Mouse (Mus musculus): Measurements from ENCODE around the gene 4933425L06Rik.
A peak's percentile ranks its signal among the peaks of the same experiment; 100 is the strongest.

Gene 4933425L06Rik

DNA sequence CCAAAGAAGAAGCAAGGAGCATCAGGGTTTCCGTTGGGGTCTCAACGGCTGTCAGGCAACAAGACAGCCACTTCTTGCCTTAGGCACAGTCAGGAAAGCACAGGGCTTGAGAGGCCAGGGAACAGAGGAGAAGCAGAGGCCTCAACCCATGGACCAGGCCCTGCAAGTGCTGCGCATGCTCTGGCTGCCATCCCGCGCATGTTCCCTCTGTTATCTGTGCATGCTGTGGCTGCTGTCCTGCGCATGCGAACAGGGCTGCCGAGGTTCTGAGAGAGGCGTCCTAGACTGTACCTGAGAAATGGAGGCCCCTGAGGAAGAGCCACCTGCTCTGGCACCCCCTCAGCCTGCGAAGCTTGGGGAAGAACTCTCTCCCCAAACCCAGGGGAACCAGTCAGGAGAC is at the start of gene 4933425L06Rik:
Gene 4933425L06Rik, plus strand, starts transcription at position 261 of the 400 bp plus-strand sequence.
- DNase-seq: no peak

DNA sequence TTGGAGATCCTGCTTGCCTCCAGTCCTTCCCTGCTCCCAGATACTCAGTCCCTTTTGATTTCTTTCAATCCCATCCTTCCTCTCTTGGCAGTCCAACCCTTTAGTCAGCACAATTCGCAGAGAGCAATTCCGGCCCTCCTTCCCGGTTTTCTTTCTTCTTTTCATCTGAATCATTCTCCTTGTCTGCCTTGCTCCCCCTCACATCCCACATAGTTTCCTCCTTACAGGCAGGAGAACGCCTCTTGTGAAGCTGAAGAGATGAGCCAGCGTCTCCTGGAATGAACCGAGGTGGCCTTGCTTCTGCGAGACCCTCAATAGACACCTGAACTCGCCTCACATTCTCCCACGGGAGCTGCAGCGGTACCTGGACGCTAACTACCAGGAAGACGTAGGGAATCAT is 44.1 kb upstream of the 4933425L06Rik start:
- no peak for DNase-seq

DNA sequence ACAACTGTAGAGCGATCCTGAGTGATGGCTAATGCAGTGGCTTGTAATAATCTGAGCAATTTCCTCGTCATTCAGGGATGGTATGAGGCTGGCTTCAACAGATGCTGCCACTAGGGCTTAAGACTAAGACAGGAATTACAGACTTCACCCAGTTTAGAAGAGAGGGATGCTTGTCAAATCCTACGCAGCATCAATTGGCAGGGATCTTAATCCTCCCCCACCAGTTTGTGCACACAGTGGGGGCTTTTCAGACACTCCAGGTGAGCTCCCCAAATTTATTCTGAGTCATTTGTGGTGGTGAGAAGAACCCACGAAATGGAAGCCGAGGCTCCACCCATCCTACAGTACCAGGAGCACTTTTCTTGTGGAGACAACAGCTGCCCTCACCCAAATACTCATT is 43.6 kb upstream of the 4933425L06Rik start:
- DNase-seq: no peak

DNA sequence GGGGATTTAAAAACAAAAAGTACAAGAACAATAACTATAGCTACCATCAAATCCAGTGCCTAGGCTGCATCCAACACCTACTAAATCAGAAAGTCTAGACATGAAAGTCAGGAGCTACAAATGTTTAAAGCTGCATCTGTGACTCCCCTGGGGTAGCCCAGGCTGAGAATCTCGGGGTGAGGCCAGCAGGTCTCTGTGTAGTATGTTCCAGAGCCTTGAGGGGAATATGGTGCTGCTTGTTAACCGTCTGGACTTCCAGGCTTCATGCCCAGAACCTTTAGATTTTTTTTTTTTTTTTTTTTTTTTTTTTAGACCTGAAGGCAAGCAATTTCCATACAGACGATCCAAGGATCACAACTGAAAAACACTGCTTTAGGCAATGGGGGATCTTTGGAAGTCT is 38.0 kb upstream of the 4933425L06Rik start:
- DNase-seq: peak; percentile 36 to 53

DNA sequence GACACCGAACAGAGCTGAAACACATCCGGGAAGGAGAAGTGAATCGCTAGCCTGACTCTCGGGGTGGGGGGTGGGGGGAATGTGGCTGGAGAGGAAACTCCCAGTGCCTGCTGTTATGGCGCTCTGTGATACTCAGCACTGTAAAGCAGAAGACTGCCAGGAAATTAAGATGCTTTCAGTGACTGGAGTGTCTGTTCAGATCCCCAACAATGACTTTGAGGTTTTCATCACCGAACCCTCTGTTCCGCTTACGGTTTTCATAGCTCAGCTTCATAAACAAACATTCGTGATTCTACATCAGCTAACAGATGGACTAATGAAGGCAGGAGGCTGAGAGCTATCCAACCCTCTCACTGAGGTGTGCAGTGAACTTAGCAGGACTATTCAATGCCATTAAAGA is 34.5 kb upstream of the 4933425L06Rik start:
- peak; percentile 23 to 29 for DNase-seq

DNA sequence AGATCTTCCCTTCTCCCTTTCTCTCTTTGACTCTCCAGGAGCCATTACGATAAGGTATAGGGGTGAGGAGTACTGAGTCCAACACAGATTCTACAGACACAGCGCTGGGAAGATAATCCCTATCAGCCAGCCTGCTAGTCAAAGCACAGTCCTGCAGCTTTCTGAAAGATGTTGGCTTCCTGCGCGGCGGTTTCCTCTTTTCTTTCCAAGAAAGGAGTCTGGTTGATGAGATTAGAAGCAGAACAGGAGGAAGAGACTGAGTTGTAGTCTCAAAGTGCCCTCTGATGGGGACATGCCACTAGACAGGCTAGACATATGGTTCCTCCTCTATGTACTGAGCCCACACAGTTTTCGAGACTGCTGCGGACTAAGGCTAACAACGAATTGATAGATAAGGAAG is 33.3 kb upstream of the 4933425L06Rik start:
- DNase-seq: peak; percentile 66 to 68

DNA sequence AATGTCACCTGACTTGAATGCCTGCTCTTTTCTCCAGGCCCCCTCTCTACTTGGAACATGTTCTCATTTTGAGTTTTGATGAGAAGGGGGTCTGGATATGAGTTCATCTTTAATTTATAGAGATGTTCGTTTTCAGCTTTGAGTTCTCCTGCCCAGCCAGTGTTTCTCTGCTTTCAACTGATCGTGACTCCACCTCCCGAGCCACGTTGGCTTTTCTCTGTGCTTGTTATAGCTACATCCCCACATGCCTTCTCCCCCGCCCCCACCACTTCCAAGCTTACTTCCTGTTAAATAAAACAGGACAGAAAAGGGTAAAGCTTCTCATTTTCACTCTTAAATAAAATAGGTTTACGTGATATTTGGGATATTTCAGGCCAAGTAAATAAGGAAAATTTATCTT is 30.5 kb upstream of the 4933425L06Rik start:
- peak; percentile 34 to 39 for DNase-seq

DNA sequence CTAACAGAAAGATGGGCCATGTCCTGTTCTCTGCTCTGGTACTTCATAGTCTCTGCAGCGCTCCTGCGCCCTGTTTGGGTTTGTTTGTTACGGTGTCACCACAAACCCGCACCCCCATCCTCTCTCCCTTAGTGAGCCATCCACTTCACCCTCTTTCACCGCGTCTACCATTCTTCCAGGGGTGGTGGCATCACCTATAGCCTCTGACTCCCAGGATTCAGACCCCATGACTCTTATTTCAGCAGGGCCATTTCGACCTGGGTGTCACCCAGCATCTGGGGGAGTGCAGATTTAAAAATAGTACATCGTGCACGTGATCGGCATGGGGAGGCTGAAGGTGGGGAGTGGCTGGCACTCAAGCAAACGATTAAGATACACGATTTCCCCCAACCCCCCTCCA is 28.3 kb upstream of the 4933425L06Rik start:
- peak; percentile 59 to 60 for DNase-seq

DNA sequence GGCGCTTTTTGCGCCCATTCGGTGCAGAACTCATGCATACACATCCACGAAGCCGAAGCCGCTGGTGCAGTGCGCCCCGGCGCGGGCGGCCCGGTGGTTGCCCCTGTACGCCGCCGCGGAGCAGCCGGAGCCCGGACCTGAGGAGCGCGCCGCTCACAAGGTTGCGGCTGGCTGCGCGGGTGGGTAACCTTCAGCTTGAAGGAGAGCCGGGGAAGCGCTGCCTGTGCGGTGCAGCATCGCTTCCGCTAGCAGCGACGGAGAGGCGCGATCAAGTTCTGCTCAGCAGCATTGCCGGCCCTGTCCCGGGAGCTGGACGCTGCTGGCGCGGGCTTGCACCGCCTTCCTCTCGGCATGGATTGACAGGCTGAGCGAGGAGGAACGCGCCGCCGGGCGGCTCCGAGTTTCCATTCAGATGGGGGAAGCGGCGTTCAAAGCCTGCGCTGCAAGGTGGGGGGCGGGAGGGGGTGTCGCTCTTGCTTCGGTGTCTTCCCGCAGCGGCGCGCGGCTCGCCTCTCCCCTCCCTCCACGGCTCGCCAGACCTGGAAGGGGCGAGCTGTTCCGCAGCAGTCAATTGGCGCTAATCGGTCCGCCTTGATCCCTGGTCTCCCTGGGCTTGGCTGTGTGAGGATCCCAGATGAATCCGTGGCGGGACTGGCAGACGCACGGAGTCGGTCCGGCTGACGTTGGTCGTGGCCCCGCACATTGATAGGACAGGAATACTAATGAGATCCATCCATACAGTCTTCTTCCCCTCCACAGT is 27.6 kb upstream of the 4933425L06Rik start, which contains the start of gene Rgs7bp:
Gene Rgs7bp, minus strand, starts transcription at position 750 of the 760 bp plus-strand sequence.
- DNase-seq: peak; percentile 84 to 87

DNA sequence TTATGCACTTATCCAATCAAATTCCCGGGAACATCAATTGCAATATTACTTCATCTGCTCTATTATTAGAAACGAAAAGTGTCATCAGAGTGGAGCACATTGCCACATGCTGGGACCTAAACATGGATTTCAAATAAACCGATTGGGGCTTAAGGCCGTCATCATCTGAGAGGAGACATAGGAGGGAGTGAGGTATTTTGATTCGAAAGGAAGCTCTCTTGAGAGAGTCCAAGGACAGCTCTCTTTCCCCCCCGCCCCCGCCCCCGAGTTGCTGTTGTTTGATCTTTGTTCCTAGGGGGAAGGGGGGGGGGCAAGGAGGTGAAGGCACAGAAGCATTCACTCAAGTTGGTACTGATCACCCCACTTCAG is 27.0 kb upstream of the 4933425L06Rik start:
- DNase-seq: no peak

DNA sequence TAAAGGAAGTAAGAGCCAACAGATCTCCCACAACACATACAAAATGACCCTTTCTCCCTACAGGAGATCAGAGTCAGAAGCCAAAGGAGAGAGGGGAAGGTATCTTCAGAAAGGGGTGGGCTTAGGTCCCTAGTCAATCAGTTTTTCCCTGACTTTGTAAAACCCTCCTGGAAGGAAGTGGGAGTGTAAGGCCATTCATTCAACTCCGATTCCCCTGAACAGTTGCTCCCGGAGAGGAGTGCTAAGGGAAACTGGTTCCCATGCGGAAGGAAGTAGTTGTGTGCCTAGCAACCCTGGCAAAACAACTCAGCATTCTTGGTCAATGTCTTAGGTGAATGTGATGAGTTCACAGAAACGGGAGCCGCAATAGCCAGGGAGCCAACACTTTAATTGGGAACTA is 26.5 kb upstream of the 4933425L06Rik start:
- no peak for DNase-seq

DNA sequence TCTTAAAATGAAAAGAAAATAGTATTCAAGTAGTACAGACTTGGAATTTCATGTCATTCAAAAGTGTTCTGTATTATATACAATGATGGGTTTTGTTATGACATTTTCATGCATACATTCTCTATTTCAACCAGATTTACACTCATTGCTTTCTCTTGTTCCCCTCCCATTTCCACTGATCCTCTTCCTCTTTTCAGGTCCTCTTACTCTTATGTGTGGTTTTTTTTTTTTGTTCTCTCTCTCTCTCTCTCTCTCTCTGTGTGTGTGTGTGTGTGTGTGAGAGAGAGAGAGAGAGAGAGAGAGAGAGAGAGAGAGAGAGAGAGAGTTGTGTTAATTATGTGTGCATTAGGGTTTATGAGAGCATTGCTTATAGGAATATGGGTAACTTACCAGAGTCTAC is 15.8 kb upstream of the 4933425L06Rik start:
- no peak for DNase-seq

DNA sequence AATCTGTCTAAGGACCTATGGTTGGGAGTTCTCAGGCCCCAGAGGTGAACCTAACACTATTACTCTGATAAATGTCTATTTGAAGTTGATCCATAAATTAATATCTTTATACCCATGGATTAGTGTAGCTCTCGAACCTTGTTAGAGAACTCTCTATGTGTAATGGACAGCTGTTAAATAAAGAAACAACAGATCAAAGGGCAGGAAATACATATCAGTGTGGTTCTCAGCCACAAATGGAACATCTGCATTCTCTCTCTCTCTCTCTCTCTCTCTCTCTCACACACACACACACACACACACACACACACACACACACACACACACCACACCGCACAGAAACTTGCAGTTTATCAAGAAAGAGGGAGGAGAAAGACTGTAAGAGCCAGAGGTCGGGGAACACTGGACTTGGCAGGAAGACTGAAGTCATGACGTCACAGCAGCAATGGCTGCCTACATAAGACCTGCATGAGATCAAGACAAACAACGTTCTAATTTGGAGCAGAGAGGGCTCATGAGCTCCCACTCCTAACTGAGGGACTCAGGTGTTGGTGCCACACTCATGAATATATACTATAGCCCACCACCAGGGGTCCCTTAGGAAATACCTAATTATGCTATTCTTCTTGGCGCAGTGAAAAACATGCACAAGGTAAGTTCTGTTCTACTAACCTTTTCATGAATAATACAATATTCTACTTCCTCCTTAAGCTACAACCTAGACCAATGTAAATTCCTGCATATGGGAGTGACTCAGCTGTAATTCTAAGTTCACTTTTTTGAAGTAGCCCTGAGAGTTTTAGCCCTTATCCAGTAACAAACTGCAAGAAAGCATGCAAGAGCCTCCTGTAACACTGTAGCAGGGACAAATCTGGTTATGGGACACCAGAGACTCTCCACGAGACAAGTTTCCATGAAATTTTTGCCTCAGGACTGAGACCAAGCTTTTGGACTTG is 14.8 kb upstream of the 4933425L06Rik start:
- DNase-seq: no peak

DNA sequence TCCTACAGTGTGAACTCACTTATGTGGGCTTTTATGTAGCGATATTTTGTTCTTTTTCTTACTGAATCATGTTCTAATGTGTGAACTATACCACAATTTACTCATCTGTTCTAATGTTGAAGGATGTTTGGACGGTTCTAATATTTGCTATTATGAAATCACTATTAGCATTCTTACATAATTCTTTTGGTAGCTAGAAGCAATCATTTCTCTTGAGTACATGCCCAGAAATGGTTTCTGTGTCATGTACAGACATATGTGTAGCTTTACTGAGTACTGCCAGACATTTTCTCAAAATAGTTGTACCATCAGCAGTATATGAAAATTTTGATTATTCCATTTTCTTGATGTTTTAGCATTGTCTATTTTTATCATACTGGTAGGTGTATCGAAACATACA is 7.4 kb downstream of the 4933425L06Rik start:
- no peak for DNase-seq

DNA sequence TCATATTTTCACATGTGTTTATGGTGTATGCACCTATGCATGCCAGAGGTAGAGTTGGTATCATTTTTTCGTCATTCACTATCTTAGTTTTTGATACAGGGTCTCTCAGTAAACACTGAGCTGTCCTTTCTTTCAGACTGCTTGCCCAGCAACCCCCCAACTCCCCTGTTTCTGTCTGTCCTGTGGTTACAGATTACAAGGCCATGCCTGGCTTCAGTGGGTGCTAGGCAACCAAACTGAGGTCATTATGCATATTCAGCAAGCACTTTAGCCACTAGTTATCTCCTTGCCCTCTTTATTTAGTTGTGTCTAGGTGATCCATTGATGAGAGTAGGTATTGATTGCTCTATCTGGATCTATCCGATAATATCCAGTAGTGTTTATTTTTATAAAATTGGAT is 14.4 kb downstream of the 4933425L06Rik start:
- DNase-seq: no peak

DNA sequence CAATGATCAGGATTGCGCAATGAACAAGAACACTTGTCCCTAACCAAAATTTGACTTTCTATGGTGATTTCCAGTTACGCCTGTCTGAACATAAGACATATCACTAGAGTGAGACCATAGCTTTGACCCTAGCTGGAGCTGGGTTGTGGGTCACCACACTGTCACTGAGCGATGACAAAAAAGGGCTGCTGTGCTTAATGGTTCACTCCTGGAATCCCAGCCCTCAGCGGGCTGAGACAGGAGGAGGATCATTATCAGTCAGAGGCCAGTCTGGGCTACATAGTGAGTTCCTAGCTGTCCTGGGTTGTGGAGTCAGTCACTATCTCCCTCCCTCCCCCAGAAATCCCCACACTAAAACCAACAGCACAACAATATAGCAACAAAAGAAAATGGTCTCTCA is 18.8 kb downstream of the 4933425L06Rik start:
- no peak for DNase-seq

DNA sequence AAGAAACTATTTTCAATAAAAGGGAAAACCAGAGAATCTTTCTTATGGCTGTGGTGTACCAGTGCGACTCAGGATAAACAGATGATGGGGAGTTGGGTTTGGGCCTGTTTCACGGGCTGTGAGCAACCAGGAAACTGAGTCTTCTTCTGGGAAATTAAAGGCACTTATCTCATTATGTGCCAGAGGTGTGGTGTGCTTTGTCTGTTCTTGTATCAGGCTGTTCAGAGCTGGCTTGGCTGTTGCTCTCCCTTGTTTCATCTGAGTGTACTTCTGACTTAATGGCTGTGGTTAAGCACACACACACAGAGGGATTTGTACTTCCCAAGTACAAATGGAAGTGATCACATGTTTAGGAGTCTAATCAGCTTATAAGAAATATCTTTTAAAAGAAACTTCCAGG is 22.5 kb downstream of the 4933425L06Rik start:
- no peak for DNase-seq

DNA sequence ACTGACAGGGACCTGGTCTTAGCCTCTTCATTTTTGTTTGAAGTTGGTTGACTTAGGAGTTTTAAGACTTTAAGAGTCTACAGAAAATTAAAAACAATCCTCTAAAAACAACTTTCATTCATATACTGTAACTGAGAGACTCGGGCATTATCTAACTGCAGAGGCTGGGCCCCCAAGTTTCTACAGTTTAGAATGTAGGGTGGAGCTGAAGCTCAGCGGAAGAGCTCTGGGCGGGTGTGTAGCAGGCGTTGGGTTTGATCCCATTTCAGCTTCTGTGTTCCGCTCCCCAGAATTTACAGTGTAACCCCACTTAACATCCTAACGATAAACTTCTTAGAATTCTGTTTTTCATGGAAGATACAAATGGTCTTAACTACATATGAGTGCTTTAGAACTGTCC is 29.7 kb downstream of the 4933425L06Rik start:
- no peak for DNase-seq

DNA sequence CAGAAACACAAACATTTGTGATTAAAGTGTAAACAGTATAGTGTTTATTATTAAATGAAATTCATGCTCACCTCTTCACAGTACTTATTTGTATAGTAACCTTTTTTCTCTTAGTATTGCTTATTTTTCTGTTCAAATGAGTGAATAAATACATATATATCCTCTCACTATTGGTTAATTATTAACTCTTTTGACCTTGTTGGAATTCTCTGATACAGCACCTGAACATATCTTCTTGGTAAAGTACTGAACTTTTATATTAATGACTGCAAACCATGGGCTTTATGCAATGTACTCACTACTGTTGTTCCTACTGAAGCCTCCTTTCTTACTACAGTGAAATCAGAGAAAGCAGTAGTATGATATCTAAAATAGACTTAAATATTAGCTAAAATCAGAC is 39.7 kb downstream of the 4933425L06Rik start:
- no peak for DNase-seq

DNA sequence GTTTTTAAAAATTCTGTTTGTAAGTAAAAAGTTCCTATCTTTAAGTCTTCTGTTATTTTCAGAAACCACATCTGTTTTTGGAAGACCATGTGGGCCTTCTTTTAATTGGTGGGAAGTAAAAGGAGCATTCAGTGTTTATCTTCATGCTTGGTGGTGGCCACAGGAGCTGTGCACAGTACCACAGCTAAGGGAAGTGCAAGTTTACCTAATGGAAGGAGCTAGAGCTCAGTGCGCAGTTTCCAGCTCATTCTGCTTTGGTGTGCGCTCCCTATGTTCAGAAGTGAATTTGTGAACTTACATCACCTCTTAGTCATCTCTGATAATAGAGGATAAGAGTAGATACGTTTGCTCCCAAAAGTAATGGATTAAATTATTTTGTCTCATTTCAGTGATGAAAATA is 40.2 kb downstream of the 4933425L06Rik start:
- no peak for DNase-seq

DNA sequence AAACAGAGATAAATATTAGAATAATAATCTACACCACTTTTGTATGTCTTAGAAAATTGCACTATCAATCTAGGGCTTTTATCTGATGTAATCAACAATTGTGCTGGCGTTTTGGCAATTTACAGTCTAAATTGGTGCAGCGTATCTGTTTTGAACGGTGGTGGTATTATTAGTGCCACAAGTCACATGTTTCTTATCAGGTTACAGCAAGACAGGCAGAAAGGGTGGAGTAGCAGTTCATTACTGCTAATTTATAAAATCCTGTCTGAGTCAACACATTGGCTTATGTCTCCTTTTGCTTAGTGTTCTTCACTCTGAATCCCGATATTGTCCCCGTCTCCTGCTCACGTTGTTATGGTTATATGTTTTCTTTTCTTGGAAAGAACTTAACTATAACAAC is 48.2 kb downstream of the 4933425L06Rik start:
- no peak for DNase-seq

DNA sequence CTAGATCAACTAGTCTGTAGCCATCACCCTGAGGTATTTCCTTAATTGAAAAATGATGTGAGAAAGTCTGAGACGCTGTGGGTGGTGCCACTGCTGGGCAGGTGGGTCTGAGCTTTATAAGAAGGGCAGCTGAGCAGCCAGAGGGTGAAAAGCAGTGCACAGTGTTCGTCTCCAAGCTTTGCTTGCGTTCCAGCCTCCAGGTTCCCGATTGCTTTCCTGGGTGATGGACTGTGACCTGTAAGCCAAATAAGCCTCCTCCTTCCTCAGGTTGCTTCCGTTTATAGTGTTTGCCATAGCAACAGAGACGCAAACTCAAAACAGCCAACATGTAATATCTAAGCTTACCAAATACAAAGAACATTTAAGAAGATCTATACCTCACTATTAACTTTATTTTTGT is 50.4 kb downstream of the 4933425L06Rik start:
- DNase-seq: no peak

DNA sequence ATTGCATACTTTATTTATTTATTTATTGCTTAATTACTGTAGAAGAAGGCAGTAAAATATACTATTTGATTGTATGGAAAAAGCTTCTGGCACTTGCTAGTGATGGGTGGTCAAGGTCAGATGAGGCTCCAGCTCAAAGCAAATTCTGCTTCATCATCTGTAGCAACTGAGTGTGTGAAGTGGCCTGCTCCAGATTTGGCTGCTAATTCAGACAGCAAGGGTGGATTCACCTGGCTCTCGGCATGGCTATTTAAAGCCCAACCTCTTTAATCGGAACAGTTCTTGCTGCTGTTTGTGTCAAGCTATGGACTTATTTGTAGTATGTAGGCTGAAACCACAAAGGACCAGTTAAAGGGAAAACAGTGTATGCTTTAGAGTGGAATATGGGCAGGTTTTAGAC is 50.9 kb downstream of the 4933425L06Rik start:
- DNase-seq: no peak

DNA sequence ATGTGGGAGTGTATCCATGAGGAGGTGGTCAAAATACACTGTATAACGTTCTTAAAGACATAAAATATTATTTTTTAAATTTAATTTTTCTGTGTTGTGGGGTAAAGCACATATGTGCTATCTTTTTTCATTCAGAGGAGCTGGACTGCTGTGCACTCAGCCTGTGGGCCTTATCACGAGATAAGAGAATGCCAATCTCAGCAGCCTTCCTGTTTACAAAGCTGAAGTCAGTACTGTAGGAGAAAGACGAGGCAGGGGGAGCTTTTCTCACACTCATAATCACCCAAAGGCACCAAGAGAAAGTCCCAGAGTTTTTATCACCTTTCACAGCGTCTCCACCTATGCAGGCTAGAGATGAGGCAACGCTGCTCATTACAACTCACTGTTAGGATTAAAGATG is 52.5 kb downstream of the 4933425L06Rik start:
- DNase-seq: no peak
